Mouse (Mus musculus) lung, postnatal 36 days (tissue): ENCODE results near the gene Spag4.

Experiments used
- DNase-seq: peaks from one replicate; pipeline ENCODE4 v3.0.0; 2022; ENCODE audit warnings: mixed read lengths

Gene Spag4

GRCm38 (mm10) chr2:156065099-156066041 is at the start of gene Spag4:
Gene Spag4 (plus strand): TSS chr2:156065175.
- DNase-seq: peak; percentile 78

- DNase-seq: no peak
Measured at GRCm38 (mm10) chr2:156018106-156018505, 46.9 kb upstream of the Spag4 start.

GRCm38 (mm10) chr2:156021219-156021618 is 43.8 kb upstream of the Spag4 start:
- no peak for DNase-seq

- DNase-seq: no peak
Measured at GRCm38 (mm10) chr2:156021765-156022164, 43.2 kb upstream of the Spag4 start.

- no peak for DNase-seq
Measured at GRCm38 (mm10) chr2:156025482-156025881, 39.5 kb upstream of the Spag4 start.

GRCm38 (mm10) chr2:156039390-156039789 is 25.6 kb upstream of the Spag4 start:
- no peak for DNase-seq

- DNase-seq: no peak
Measured at GRCm38 (mm10) chr2:156042903-156043302, 22.1 kb upstream of the Spag4 start.

GRCm38 (mm10) chr2:156047929-156048328 is 17.0 kb upstream of the Spag4 start:
- peak; percentile 53 for DNase-seq

GRCm38 (mm10) chr2:156052816-156053215 is 12.2 kb upstream of the Spag4 start, which contains the start of gene Fer1l4:
Gene Fer1l4 (minus strand): TSS chr2:156052947.
- DNase-seq: peak; percentile 2

- DNase-seq: no peak
Measured at GRCm38 (mm10) chr2:156066126-156066525, 1.2 kb downstream of the Spag4 start.

GRCm38 (mm10) chr2:156067916-156068315 is 2.9 kb downstream of the Spag4 start:
- no peak for DNase-seq

GRCm38 (mm10) chr2:156071236-156071635 is 6.3 kb downstream of the Spag4 start:
- DNase-seq: no peak

- DNase-seq: peak; percentile 47
Measured at GRCm38 (mm10) chr2:156073725-156074124, 8.8 kb downstream of the Spag4 start.

- DNase-seq: no peak
Measured at GRCm38 (mm10) chr2:156077461-156077860, 12.5 kb downstream of the Spag4 start.

- DNase-seq: no peak
Measured at GRCm38 (mm10) chr2:156078421-156079182, 13.6 kb downstream of the Spag4 start.

- DNase-seq: no peak
Measured at GRCm38 (mm10) chr2:156079183-156079560, 14.2 kb downstream of the Spag4 start.

GRCm38 (mm10) chr2:156079674-156080073 is 14.7 kb downstream of the Spag4 start:
- peak; percentile 19 for DNase-seq

- no peak for DNase-seq
Measured at GRCm38 (mm10) chr2:156080391-156080790, 15.4 kb downstream of the Spag4 start.

GRCm38 (mm10) chr2:156084541-156084940 is 19.6 kb downstream of the Spag4 start:
- no peak for DNase-seq

GRCm38 (mm10) chr2:156087391-156088110 is 22.6 kb downstream of the Spag4 start:
- DNase-seq: no peak

GRCm38 (mm10) chr2:156089799-156090198 is 24.8 kb downstream of the Spag4 start:
- peak; percentile 11 for DNase-seq

- peak; percentile 22 for DNase-seq
Measured at GRCm38 (mm10) chr2:156091926-156092325, 27.0 kb downstream of the Spag4 start.
